Mouse (Mus musculus) liver, embryonic 15.5 days (tissue): ENCODE measurements around the gene Vmn1r9. TPM values are rescaled to one million over a fixed set of nuclear protein-coding genes. Genes with fewer than 3 reads are reported as not detected.
"Not testable (repeated sequence)": the region's sequence is repeated elsewhere in the genome, so short reads cannot be mapped to it uniquely, and the experiment has no call there.

Experiments
- ATAC-seq: fragments of 200-750 bp; cut with Nextera tagmentation; 2 replicates; pipeline ENCODE4 v1.8.0; 2017; ENCODE audit warnings: moderate number of reproducible peaks, mild to moderate bottlenecking, moderate library complexity; ENCODE audit not compliant: insufficient read depth
- H3K27ac ChIP-seq: fragments of 300-500 bp; sonication (generic); replicated peaks from 2 replicates; pipeline ENCODE4 v1.5.1; 2015; ENCODE audit warnings: mild to moderate bottlenecking, inconsistent platforms
- H3K27me3 ChIP-seq: fragments of 300-500 bp; sonication (generic); 2 replicates; pipeline ENCODE4 v1.6.1; 2015; ENCODE audit warnings: mild to moderate bottlenecking, inconsistent platforms
- H3K36me3 ChIP-seq: fragments of 300-500 bp; sonication (generic); replicated peaks from 2 replicates; pipeline ENCODE4 v1.6.1; 2015; ENCODE audit warnings: moderate library complexity, mild to moderate bottlenecking, inconsistent platforms
- H3K4me1 ChIP-seq: fragments of 300-500 bp; sonication (generic); replicated peaks from 2 replicates; pipeline ENCODE4 v1.6.1; 2015; ENCODE audit warnings: inconsistent platforms
- H3K4me2 ChIP-seq: fragments of 300-500 bp; sonication (generic); 2 replicates; pipeline ENCODE4 v1.6.1; 2015; ENCODE audit warnings: moderate library complexity, mild to moderate bottlenecking, inconsistent platforms
- H3K4me3 ChIP-seq: fragments of 300-500 bp; sonication (generic); replicated peaks from 2 replicates; pipeline ENCODE4 v1.5.1; 2015; ENCODE audit warnings: mild to moderate bottlenecking, inconsistent platforms
- H3K9ac ChIP-seq: fragments of 300-500 bp; sonication (generic); 2 replicates; pipeline ENCODE4 v1.6.1; 2015; ENCODE audit warnings: moderate library complexity, mild to moderate bottlenecking, inconsistent platforms
- H3K9me3 ChIP-seq: fragments of 300-500 bp; sonication (generic); replicated peaks from 2 replicates; pipeline ENCODE4 v1.6.1; 2016; ENCODE audit warnings: inconsistent platforms
- WGBS: fragments of 180-500 bp; shearing (Covaris S2); methylation state at CpG from one replicate; pipeline ENCODE4 v1.1.7; 2015; ENCODE audit warnings: mixed read lengths; ENCODE audit not compliant: insufficient replicate concordance; 5-methylcytosine and 5-hydroxymethylcytosine counted together
- polyA plus RNA-seq: library from polyadenylated mRNA; unstranded; fragments of >200 nt; fragmentation: Nextera tagmentation; extraction: Ambion mirVana; gene quantifications from 2 replicates; pipeline ENCODE4 v1.2.1, GENCODE M21; 2015

Gene Vmn1r9
- polyA plus RNA-seq, result not detected in 2 replicates

GRCm38 (mm10) chr6:57066487-57066886 is at the start of gene Vmn1r9:
Gene Vmn1r9, plus strand, starts transcription at chr6:57066787.
- Histone ChIP-seq H3K27me3 (no peaks in the 10 kb centered on the region), H3K36me3 (no peaks in the 10 kb centered on the region), H3K9ac (no peak within 1 kb of the TSS), H3K4me1 (no peaks in the 10 kb centered on the region), H3K4me2 (no peak within 1 kb of the TSS), H3K4me3 (no peak within 1 kb of the TSS), H3K9me3 (no peaks in the 10 kb centered on the region), H3K27ac (no peak within 1 kb of the TSS)
- 44% methylated on average over 2 of the region's 2 CpGs for WGBS
- no peak for ATAC-seq

GRCm38 (mm10) chr6:57025224-57025623 is 41.4 kb upstream of the Vmn1r9 start, which contains the start of gene Vmn1r7:
Gene Vmn1r7, minus strand, starts transcription at chr6:57025324.
- H3K4me3 ChIP-seq, H3K36me3 ChIP-seq, H3K4me1 ChIP-seq, H3K27ac ChIP-seq, H3K9me3 ChIP-seq, ATAC-seq, H3K9ac ChIP-seq, H3K4me2 ChIP-seq, H3K27me3 ChIP-seq: not testable (repeated sequence)
- WGBS, result 57% methylated on average over 2 of the region's 2 CpGs

GRCm38 (mm10) chr6:57031984-57032383 is 34.6 kb upstream of the Vmn1r9 start, which contains the start of gene Vmn1r8:
Gene Vmn1r8, plus strand, starts transcription at chr6:57032284.
- Histone ChIP-seq H3K9me3 (no peaks in the 10 kb centered on the region), H3K36me3 (no peaks in the 10 kb centered on the region), H3K27ac (no peak within 1 kb of the TSS), H3K4me1 (no peaks in the 10 kb centered on the region), H3K9ac (no peak within 1 kb of the TSS), H3K4me3 (no peak within 1 kb of the TSS), H3K27me3 (no peaks in the 10 kb centered on the region), H3K4me2 (no peak within 1 kb of the TSS)
- ATAC-seq, result no peak

- ATAC-seq, result no peak
- no peaks in the 10 kb centered on the region for H3K36me3 ChIP-seq
- 35% methylated on average over 2 of the region's 2 CpGs for WGBS
- no peak overlapping the region for H3K9ac ChIP-seq
- no peaks in the 10 kb centered on the region for H3K9me3 ChIP-seq
- no peak overlapping the region for H3K4me3 ChIP-seq
- H3K4me2 ChIP-seq, result no peak overlapping the region
- H3K27ac ChIP-seq, result no peak overlapping the region
- H3K4me1 ChIP-seq, result no peaks in the 10 kb centered on the region
- H3K27me3 ChIP-seq, result no peaks in the 10 kb centered on the region
Measured at GRCm38 (mm10) chr6:57034674-57035073, 31.9 kb upstream of the Vmn1r9 start.

- H3K4me3 ChIP-seq, result no peak overlapping the region
- no peak overlapping the region for H3K4me2 ChIP-seq
- no peaks in the 10 kb centered on the region for H3K27me3 ChIP-seq
- no peaks in the 10 kb centered on the region for H3K4me1 ChIP-seq
- no peak for ATAC-seq
- H3K27ac ChIP-seq, result no peak overlapping the region
- no peaks in the 10 kb centered on the region for H3K36me3 ChIP-seq
- H3K9me3 ChIP-seq, result no peaks in the 10 kb centered on the region
- H3K9ac ChIP-seq, result no peak overlapping the region
Measured at GRCm38 (mm10) chr6:57063730-57064129, 2.9 kb upstream of the Vmn1r9 start.

- no peaks in the 10 kb centered on the region for H3K36me3 ChIP-seq
- no peak overlapping the region for H3K27ac ChIP-seq
- WGBS, result 58% methylated on average over 1 of the region's 1 CpGs
- no peaks in the 10 kb centered on the region for H3K9me3 ChIP-seq
- H3K27me3 ChIP-seq, result no peaks in the 10 kb centered on the region
- H3K4me1 ChIP-seq, result no peaks in the 10 kb centered on the region
- H3K9ac ChIP-seq, result no peak overlapping the region
- ATAC-seq, result no peak
- H3K4me2 ChIP-seq, result no peak overlapping the region
- no peak overlapping the region for H3K4me3 ChIP-seq
Measured at GRCm38 (mm10) chr6:57106358-57106757, 39.8 kb downstream of the Vmn1r9 start.

GRCm38 (mm10) chr6:57109154-57109553 is 42.6 kb downstream of the Vmn1r9 start, which contains the start of gene Vmn1r10:
Gene Vmn1r10, plus strand, starts transcription at chr6:57109454.
- no peaks in the 10 kb centered on the region for H3K27me3 ChIP-seq
- no peak for ATAC-seq
- no peaks in the 10 kb centered on the region for H3K4me1 ChIP-seq
- H3K36me3 ChIP-seq, result no peaks in the 10 kb centered on the region
- no peak within 1 kb of the TSS for H3K4me3 ChIP-seq
- no peaks in the 10 kb centered on the region for H3K9me3 ChIP-seq
- no peak within 1 kb of the TSS for H3K27ac ChIP-seq
- no peak within 1 kb of the TSS for H3K9ac ChIP-seq
- no peak within 1 kb of the TSS for H3K4me2 ChIP-seq
- WGBS, result 55% methylated on average over 3 of the region's 3 CpGs

Other genes with a start within 250 kb of the Vmn1r9 start
- gene Fkbp9, start 234.7 kb upstream of the Vmn1r9 start, polyA plus RNA-seq, result 23.7 and 24.3 TPM in 2 replicates
- 234 and 240 TPM in 2 replicates for gene Nt5c3, start 142.9 kb upstream of the Vmn1r9 start, polyA plus RNA-seq
- gene Vmn1r4, start 142.8 kb upstream of the Vmn1r9 start, polyA plus RNA-seq, result 0.15 and 0.16 TPM in 2 replicates
- not detected in 2 replicates for gene Vmn1r5, start 96.5 kb upstream of the Vmn1r9 start, polyA plus RNA-seq
- gene Vmn1r6, start 69.5 kb upstream of the Vmn1r9 start, polyA plus RNA-seq, result not detected in 2 replicates
- not detected in 2 replicates for gene Vmn1r7, start 41.5 kb upstream of the Vmn1r9 start, polyA plus RNA-seq
- not detected in 2 replicates for gene Vmn1r8, start 34.5 kb upstream of the Vmn1r9 start, polyA plus RNA-seq
- gene Vmn1r10, start 42.7 kb downstream of the Vmn1r9 start, polyA plus RNA-seq, result not detected in 2 replicates
- not detected in 2 replicates for gene Vmn1r11, start 66.7 kb downstream of the Vmn1r9 start, polyA plus RNA-seq
- not detected in 2 replicates for gene Vmn1r12, start 90.1 kb downstream of the Vmn1r9 start, polyA plus RNA-seq
- not detected in 2 replicates for gene Vmn1r13, start 136.5 kb downstream of the Vmn1r9 start, polyA plus RNA-seq
- not detected in 2 replicates for gene Vmn1r14, start 164.9 kb downstream of the Vmn1r9 start, polyA plus RNA-seq
- not detected in 2 replicates for gene Vmn1r15, start 191.2 kb downstream of the Vmn1r9 start, polyA plus RNA-seq